Mouse (Mus musculus) embryonic facial prominence, embryonic 11.5 days (tissue): ENCODE data around the gene Prx. TPM values are rescaled to one million over a fixed set of nuclear protein-coding genes. Genes with fewer than 3 reads are reported as not detected.

Experiments
- ATAC-seq: fragments of 200-750 bp; cut with Nextera tagmentation; replicated peaks from 2 replicates; pipeline ENCODE4 v1.8.0; 2017; ENCODE audit warnings: low read depth; ENCODE audit not compliant: insufficient number of reproducible peaks, low FRiP score, low TSS enrichment
- DNase-seq: peaks from one replicate; pipeline ENCODE4 v3.0.0-alpha.2; 2015; ENCODE audit warnings: low spot score
- H3K27ac ChIP-seq: fragments of 300-500 bp; sonication (generic); replicated peaks from 2 replicates; pipeline ENCODE4 v1.5.1; 2014; ENCODE audit warnings: mild to moderate bottlenecking, low read depth, low read length, control low read depth
- H3K27me3 ChIP-seq: fragments of 300-500 bp; sonication (generic); 2 replicates; pipeline ENCODE4 v1.6.1; 2014; ENCODE audit warnings: mild to moderate bottlenecking, low read length, moderate library complexity, mixed read lengths; ENCODE audit not compliant: control insufficient read depth, insufficient read depth
- H3K36me3 ChIP-seq: fragments of 300-500 bp; sonication (generic); replicated peaks from 2 replicates; pipeline ENCODE4 v1.6.1; 2014; ENCODE audit warnings: low read depth, mild to moderate bottlenecking, low read length, moderate library complexity, mixed read lengths; ENCODE audit not compliant: control insufficient read depth, insufficient read depth
- H3K4me1 ChIP-seq: fragments of 300-500 bp; sonication (generic); 2 replicates; pipeline ENCODE4 v1.6.1; 2014; ENCODE audit warnings: low read length, mixed read lengths; ENCODE audit not compliant: control insufficient read depth, insufficient read depth
- H3K4me2 ChIP-seq: fragments of 300-500 bp; sonication (generic); 2 replicates; pipeline ENCODE4 v1.6.1; 2014; ENCODE audit warnings: low read depth, mild to moderate bottlenecking, control low read depth, low read length, moderate library complexity
- H3K4me3 ChIP-seq: fragments of 300-500 bp; sonication (generic); 2 replicates; pipeline ENCODE4 v1.5.1; 2014; ENCODE audit warnings: low read depth, low read length, control low read depth
- H3K9ac ChIP-seq: fragments of 300-500 bp; sonication (generic); replicated peaks from 2 replicates; pipeline ENCODE4 v1.6.1; 2014; ENCODE audit warnings: mild to moderate bottlenecking, control low read depth, low read length
- H3K9me3 ChIP-seq: fragments of 300-500 bp; sonication (generic); replicated peaks from 2 replicates; pipeline ENCODE4 v1.6.1; 2016; ENCODE audit warnings: mild to moderate bottlenecking, low read length, inconsistent platforms, mixed read lengths; ENCODE audit not compliant: control insufficient read depth
- WGBS: fragments of 180-500 bp; shearing (Covaris S2); extraction: QIAGEN DNeasy Blood & Tissue Kit; methylation state at CpG from one replicate; pipeline ENCODE4 v1.1.7; 2014; 5-methylcytosine and 5-hydroxymethylcytosine counted together
- polyA plus RNA-seq: library from polyadenylated mRNA; unstranded; fragments of >200 nt; fragmentation: Nextera tagmentation; extraction: Ambion mirVana; gene quantifications from 2 replicates; pipeline ENCODE4 v1.2.1, GENCODE M21; 2014

The Prx gene
- 1.2 and 2.2 TPM in 2 replicates for polyA plus RNA-seq

GRCm38 (mm10) chr7:27499036-27499435 lies at the start of gene Prx:
TSS of gene Prx (plus strand) at chr7:27499324.
- WGBS: 39% methylated on average over 3 of the region's 3 CpGs

GRCm38 (mm10) chr7:27451359-27451758 lies 47.8 kb upstream of the Prx start:
- DNase-seq (no peak), ATAC-seq (no peak)
- H3K36me3 ChIP-seq: no peaks in the 10 kb centered on the region
- H3K4me2 ChIP-seq: no peak overlapping the region
- H3K27ac ChIP-seq: no peak overlapping the region
- 95% methylated on average over 2 of the region's 2 CpGs for WGBS
- H3K4me1 ChIP-seq: no peaks in the 10 kb centered on the region
- peaks cover 9% of the 10 kb centered on the region for H3K27me3 ChIP-seq
- H3K4me3 ChIP-seq: no peak overlapping the region
- no peaks in the 10 kb centered on the region for H3K9me3 ChIP-seq
- H3K9ac ChIP-seq: no peak overlapping the region

More at GRCm38 (mm10) chr7:27499036-27499435, at the start of gene Prx:
- no peaks in the 10 kb centered on the region for H3K4me1 ChIP-seq
- no peak within 1 kb of the TSS for H3K4me3 ChIP-seq
- no peaks in the 10 kb centered on the region for H3K27me3 ChIP-seq
- H3K9ac ChIP-seq: no peak within 1 kb of the TSS
- no peak within 1 kb of the TSS for H3K4me2 ChIP-seq
- H3K36me3 ChIP-seq: no peaks in the 10 kb centered on the region
- DNase-seq (peak; percentile 11), ATAC-seq (0 out of 2 replicates have a peak, but pooled peaks have one; percentile 22)
- H3K27ac ChIP-seq: no peak within 1 kb of the TSS
- no peaks in the 10 kb centered on the region for H3K9me3 ChIP-seq

- 46% methylated on average over 13 of the region's 13 CpGs for WGBS
Observed at GRCm38 (mm10) chr7:27452206-27452770, 46.8 kb upstream of the Prx start.

GRCm38 (mm10) chr7:27454461-27455121 lies 44.5 kb upstream of the Prx start:
- ATAC-seq (no peak), DNase-seq (no peak)
- WGBS: 72% methylated on average over 10 of the region's 10 CpGs
- H3K36me3 ChIP-seq: no peaks in the 10 kb centered on the region
- no peaks in the 10 kb centered on the region for H3K27me3 ChIP-seq
- no peak overlapping the region for H3K4me3 ChIP-seq
- no peak overlapping the region for H3K9ac ChIP-seq
- H3K27ac ChIP-seq: no peak overlapping the region
- H3K4me2 ChIP-seq: no peak overlapping the region
- H3K4me1 ChIP-seq: no peaks in the 10 kb centered on the region
- H3K9me3 ChIP-seq: no peaks in the 10 kb centered on the region

More at GRCm38 (mm10) chr7:27452206-27452770, 46.8 kb upstream of the Prx start:
- DNase-seq: no peak
- no peaks in the 10 kb centered on the region for H3K4me1 ChIP-seq
- H3K4me3 ChIP-seq: no peak overlapping the region
- no peak for ATAC-seq
- H3K27me3 ChIP-seq: 0 out of 2 replicates have a peak, but pooled peaks cover 3% of the 10 kb centered on the region
- H3K36me3 ChIP-seq: no peaks in the 10 kb centered on the region
- H3K9me3 ChIP-seq: no peaks in the 10 kb centered on the region
- no peak overlapping the region for H3K4me2 ChIP-seq
- H3K27ac ChIP-seq: no peak overlapping the region
- no peak overlapping the region for H3K9ac ChIP-seq

- Histone ChIP-seq H3K27ac (no peak overlapping the region), H3K4me2 (no peak overlapping the region), H3K9me3 (no peaks in the 10 kb centered on the region), H3K9ac (no peak overlapping the region), H3K4me1 (no peaks in the 10 kb centered on the region), H3K36me3 (no peaks in the 10 kb centered on the region), H3K27me3 (no peaks in the 10 kb centered on the region), H3K4me3 (no peak overlapping the region)
- 85% methylated on average over 3 of the region's 3 CpGs for WGBS
- DNase-seq: no peak
- no peak for ATAC-seq
Observed at GRCm38 (mm10) chr7:27455273-27455672, 43.9 kb upstream of the Prx start.

GRCm38 (mm10) chr7:27458614-27459013 lies 40.5 kb upstream of the Prx start:
- 89% methylated on average over 4 of the region's 4 CpGs for WGBS
- no peak for ATAC-seq

GRCm38 (mm10) chr7:27459640-27460039 lies 39.5 kb upstream of the Prx start:
- H3K9me3 ChIP-seq: no peaks in the 10 kb centered on the region
- no peak overlapping the region for H3K9ac ChIP-seq
- H3K4me3 ChIP-seq: no peak overlapping the region
- DNase-seq (no peak), ATAC-seq (no peak)
- H3K36me3 ChIP-seq: no peaks in the 10 kb centered on the region
- H3K27ac ChIP-seq: no peak overlapping the region
- H3K27me3 ChIP-seq: no peaks in the 10 kb centered on the region
- WGBS: 87% methylated on average over 5 of the region's 5 CpGs
- H3K4me2 ChIP-seq: no peak overlapping the region
- H3K4me1 ChIP-seq: no peaks in the 10 kb centered on the region

More at GRCm38 (mm10) chr7:27458614-27459013, 40.5 kb upstream of the Prx start:
- H3K36me3 ChIP-seq: no peaks in the 10 kb centered on the region
- H3K9ac ChIP-seq: no peak overlapping the region
- DNase-seq: no peak
- no peak overlapping the region for H3K27ac ChIP-seq
- no peak overlapping the region for H3K4me3 ChIP-seq
- no peaks in the 10 kb centered on the region for H3K4me1 ChIP-seq
- no peaks in the 10 kb centered on the region for H3K9me3 ChIP-seq
- no peaks in the 10 kb centered on the region for H3K27me3 ChIP-seq
- H3K4me2 ChIP-seq: no peak overlapping the region

GRCm38 (mm10) chr7:27460477-27460876 lies 38.6 kb upstream of the Prx start:
- no peaks in the 10 kb centered on the region for H3K4me1 ChIP-seq
- no peak overlapping the region for H3K9ac ChIP-seq
- WGBS: 85% methylated on average over 6 of the region's 6 CpGs
- H3K27me3 ChIP-seq: no peaks in the 10 kb centered on the region
- no peaks in the 10 kb centered on the region for H3K36me3 ChIP-seq
- no peak overlapping the region for H3K27ac ChIP-seq
- H3K9me3 ChIP-seq: no peaks in the 10 kb centered on the region
- no peak overlapping the region for H3K4me2 ChIP-seq
- no peak overlapping the region for H3K4me3 ChIP-seq
- ATAC-seq (no peak), DNase-seq (no peak)
